Mouse (Mus musculus): ENCODE results near the gene Skint3.

DNA sequence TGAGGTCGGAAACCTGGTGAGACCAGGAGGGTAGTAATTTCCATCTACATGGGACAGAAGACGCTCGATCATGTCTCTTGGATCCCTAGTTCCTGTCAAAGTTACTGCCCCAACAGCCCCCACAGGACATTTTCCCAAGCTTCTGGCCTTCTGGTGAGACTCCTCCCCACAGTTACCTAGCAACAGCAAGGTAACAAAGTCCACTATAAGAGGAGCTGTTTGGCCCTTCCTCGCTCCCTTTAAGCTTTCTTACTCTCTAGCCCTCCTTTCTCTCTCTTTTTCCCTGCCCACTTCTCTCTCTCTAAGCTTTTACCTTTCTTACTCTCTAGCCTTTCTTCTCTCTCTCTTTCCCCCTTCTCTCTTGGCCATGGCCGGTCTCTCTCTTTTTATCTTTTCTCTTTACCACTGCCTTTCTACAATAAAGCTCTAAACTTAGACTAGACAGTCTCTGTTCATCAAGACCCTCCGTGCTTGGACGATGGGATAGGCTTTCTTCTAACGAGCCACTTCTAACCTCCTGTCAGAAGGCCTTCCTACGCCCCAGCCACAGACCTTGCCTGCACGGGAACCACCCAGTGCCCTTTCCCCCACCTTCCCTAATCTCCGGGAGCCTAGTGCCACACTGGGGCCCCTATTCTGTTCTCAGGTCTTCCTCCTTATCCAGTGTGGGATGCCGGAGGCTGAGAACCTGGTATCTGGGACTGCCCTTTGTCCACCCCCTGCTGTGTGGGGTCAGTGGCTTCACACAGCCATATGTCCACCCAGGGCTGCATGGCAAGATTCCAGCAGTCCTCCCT, 55.3 kb downstream of the Skint3 start:
- TF ChIP-seq GATA1 (IDR thresholded peaks at IDR 0.05; ENCODE audit: low read depth, low read length), result no peak
- TF ChIP-seq CTCF (IDR thresholded peaks at IDR 0.05 in 2 of 3, conservative IDR thresholded peaks at IDR 0.05 in 1 of 3; ENCODE audit: control insufficient read depth in 1 of 3, insufficient read depth in 1 of 3, low read depth in 2 of 3, low read length in 3 of 3, poor library complexity in 1 of 3, severe bottlenecking in 1 of 3), result no peak
- no peak for TF ChIP-seq HCFC1 (IDR thresholded peaks at IDR 0.05; ENCODE audit: low read depth, low read length)
- TF ChIP-seq BHLHE40 (IDR thresholded peaks at IDR 0.05; ENCODE audit: borderline replicate concordance, low read depth, low read length), result no peak
- no peak for TF ChIP-seq EP300 (IDR thresholded peaks at IDR 0.05; ENCODE audit: low read depth in 1 of 2, low read length in 2 of 2)
- no peak for TF ChIP-seq MYB (IDR thresholded peaks at IDR 0.05; ENCODE audit: low read depth, low read length)
- TF ChIP-seq USF1 (IDR thresholded peaks at IDR 0.05; ENCODE audit: low read depth, low read length), result no peak
- no peak for TF ChIP-seq CHD2 (IDR thresholded peaks at IDR 0.05; ENCODE audit: low read length)
- TF ChIP-seq USF2 (IDR thresholded peaks at IDR 0.05; ENCODE audit: borderline replicate concordance in 1 of 2, insufficient read depth in 1 of 2, low read depth in 1 of 2, low read length in 2 of 2), result no peak
- no peak for TF ChIP-seq POLR2A (IDR thresholded peaks at IDR 0.05; ENCODE audit: control insufficient read depth in 1 of 2, insufficient read depth in 1 of 2, low read depth in 1 of 2, low read length in 2 of 2, poor library complexity in 1 of 2)
- no peak for TF ChIP-seq POLR2AphosphoS2 (IDR thresholded peaks at IDR 0.05; ENCODE audit: low read length)
- TF ChIP-seq ZC3H11A (IDR thresholded peaks at IDR 0.05; ENCODE audit: low read depth, low read length), result no peak
- TF ChIP-seq KAT2A (conservative IDR thresholded peaks at IDR 0.05; ENCODE audit: low read depth, low read length), result no peak
- no peak for TF ChIP-seq ZKSCAN1 (IDR thresholded peaks at IDR 0.05; ENCODE audit: low read depth, low read length)

All from MEL (cell line).